In the genomic region with DNA sequence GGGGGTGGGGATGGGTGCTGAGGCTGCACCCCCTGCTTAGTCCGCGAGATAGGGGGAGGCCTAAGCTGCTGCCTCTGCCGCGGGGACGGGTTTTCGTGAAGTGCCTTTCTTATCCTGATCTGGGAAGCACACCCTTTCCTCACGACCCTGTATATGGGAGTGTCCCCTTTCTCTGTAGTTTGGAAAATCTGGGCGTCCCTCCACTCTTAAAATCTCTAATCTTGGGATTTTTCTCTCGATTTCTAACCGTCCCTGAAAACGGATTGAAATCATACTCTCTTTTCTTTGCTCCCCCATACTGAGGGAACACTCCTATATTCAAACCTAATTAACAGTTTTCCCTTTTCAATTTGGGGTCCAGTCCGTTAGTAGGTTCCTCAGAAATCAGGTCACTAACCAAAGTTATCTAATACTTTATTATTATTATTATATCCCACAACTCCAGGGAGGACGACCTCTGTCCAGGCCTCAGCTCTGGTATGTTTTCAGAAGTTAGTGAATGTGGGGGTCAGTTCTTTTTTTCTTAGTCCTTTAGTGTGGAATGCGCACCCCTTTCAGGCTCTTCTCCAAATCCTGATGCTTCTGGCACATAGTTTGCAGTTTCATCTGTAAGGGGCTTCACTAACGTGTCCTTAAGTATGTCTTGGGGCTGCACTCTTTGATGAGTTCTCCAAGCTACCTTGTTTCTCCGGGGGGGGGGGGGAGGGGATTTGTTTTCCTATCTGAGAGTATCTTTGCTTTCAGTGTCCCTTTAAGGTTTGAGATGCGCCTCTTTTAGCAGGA, we compare ENCODE assay signal across 8 mouse cellular contexts. TPM values are rescaled to one million over a fixed set of nuclear protein-coding genes. Genes with fewer than 3 reads are reported as not detected.
DNase-seq lines count a peak whose midpoint lies in the region; ATAC-seq lines count a peak whose summit lies in the region.

No protein-coding gene starts in this region.

- no peak for DNase-seq in kidney, adult 11 months
- no peak for DNase-seq in embryonic facial prominence, embryonic 10.5 days (ENCODE audit: low spot score)
- DNase-seq in induced T-regulatory cell, adult 2 months (ENCODE audit: low read depth) = peak; percentile 42
- peak; percentile 35 for DNase-seq in naive thymus-derived CD4-positive, alpha-beta T cell, adult 2 months (ENCODE audit: low read depth)
- DNase-seq in left cerebral cortex, postnatal 14 days (ENCODE audit: low spot score in 2 of 2) = no peak
- no peak for DNase-seq in thymus, postnatal 25 days

- peak overlapping the region; percentile 82 for H3K4me2 ChIP-seq in kidney, embryonic 16.5 days (replicated peaks; ENCODE audit: low read depth, low read length)

- intact Hi-C loops in left cerebral cortex, postnatal 14 days (cut with DNase I) = loop anchor here (5.0 kb wide), 2 partner anchors 60 to 80 kb away; no protein-coding TSS in a partner anchor

- peaks cover 35% of the 10 kb centered on the region for H3K4me1 ChIP-seq in kidney, embryonic 16.5 days (ENCODE audit: insufficient read depth, low read length)
- peaks cover 42% of the 10 kb centered on the region for H3K4me1 ChIP-seq in embryonic facial prominence, embryonic 10.5 days

- no peak for ATAC-seq in kidney, embryonic 16.5 days (ENCODE audit: low FRiP score, low TSS enrichment)
- no peak for ATAC-seq in erythroid progenitor cell, adult 5-6 weeks (replicated peaks; ENCODE audit: low FRiP score, poor library complexity, severe bottlenecking)

- peak overlapping the region; percentile 80 for H3K4me3 ChIP-seq in kidney, embryonic 16.5 days (ENCODE audit: low read length)
- peak overlapping the region; percentile 82 for H3K4me3 ChIP-seq in embryonic facial prominence, embryonic 10.5 days

- H3K27me3 ChIP-seq in kidney, embryonic 16.5 days (ENCODE audit: insufficient read depth, low read length) = no peaks in the 10 kb centered on the region
- H3K27me3 ChIP-seq in embryonic facial prominence, embryonic 10.5 days (replicated peaks; ENCODE audit: low read depth, poor library complexity, severe bottlenecking) = no peaks in the 10 kb centered on the region

- WGBS in kidney, embryonic 16.5 days = 5% methylated on average over 17 of the region's 17 CpGs
- WGBS in embryonic facial prominence, embryonic 10.5 days = 5% methylated on average over 17 of the region's 17 CpGs

- no peaks in the 10 kb centered on the region for H3K9me3 ChIP-seq in kidney, embryonic 16.5 days (ENCODE audit: low read length)
- no peaks in the 10 kb centered on the region for H3K9me3 ChIP-seq in embryonic facial prominence, embryonic 10.5 days

- peaks cover 4% of the 10 kb centered on the region; the same call in 1 of the 2 replicates for H3K36me3 ChIP-seq in kidney, embryonic 16.5 days (ENCODE audit: insufficient read depth, low read length)
- H3K36me3 ChIP-seq in embryonic facial prominence, embryonic 10.5 days (replicated peaks) = peaks cover 36% of the 10 kb centered on the region

- H3K9ac ChIP-seq in kidney, embryonic 16.5 days (replicated peaks; ENCODE audit: low read length) = peak overlapping the region; percentile 91

- H3K27ac ChIP-seq in kidney, embryonic 16.5 days (ENCODE audit: low read length) = peak overlapping the region; percentile 97
- peak overlapping the region; percentile 97 for H3K27ac ChIP-seq in embryonic facial prominence, embryonic 10.5 days (replicated peaks)

RNA-seq across cellular contexts. Expression of gene Phf20, which starts 1.1 kb away (rescaled TPM):
- polyA plus RNA-seq in kidney, embryonic 16.5 days (2015; fragmentation: Nextera tagmentation; extraction: Ambion mirVana) = 68.2 and 82.5 TPM in 2 replicates
- 70.3 and 74.5 TPM in 2 replicates for polyA plus RNA-seq in embryonic facial prominence, embryonic 10.5 days (2016; fragmentation: Nextera tagmentation; extraction: Ambion mirVana)
- total RNA-seq in erythroid progenitor cell, adult 5-6 weeks (2015; ENCODE audit: low replicate concordance) = 1.8 and 15.1 TPM in 2 replicates
- 14.6 and 15.4 TPM in 2 replicates for total RNA-seq in erythroid progenitor cell, adult 5-6 weeks (2017; ENCODE audit: low replicate concordance)
- total RNA-seq in left cerebral cortex, postnatal 14 days (2021) = 10 to 100 TPM; 50.7 to 65.0 TPM

RNA-seq across cellular contexts. Expression of gene Rbm39, which starts 17.3 kb away (rescaled TPM):
- 569 and 661 TPM in 2 replicates for polyA plus RNA-seq in kidney, embryonic 16.5 days (2015; fragmentation: Nextera tagmentation; extraction: Ambion mirVana)
- 557 and 577 TPM in 2 replicates for polyA plus RNA-seq in embryonic facial prominence, embryonic 10.5 days (2016; fragmentation: Nextera tagmentation; extraction: Ambion mirVana)
- 430 and 594 TPM in 2 replicates for total RNA-seq in erythroid progenitor cell, adult 5-6 weeks (2015; ENCODE audit: low replicate concordance)
- 425 and 602 TPM in 2 replicates for total RNA-seq in erythroid progenitor cell, adult 5-6 weeks (2017; ENCODE audit: low replicate concordance)
- 100 to 1,000 TPM; 259 to 277 TPM for total RNA-seq in left cerebral cortex, postnatal 14 days (2021)

RNA-seq across cellular contexts. Expression of gene Nfs1, which starts 53.3 kb away (rescaled TPM):
- 56.1 and 60.1 TPM in 2 replicates for polyA plus RNA-seq in kidney, embryonic 16.5 days (2015; fragmentation: Nextera tagmentation; extraction: Ambion mirVana)
- 37.7 and 42.1 TPM in 2 replicates for polyA plus RNA-seq in embryonic facial prominence, embryonic 10.5 days (2016; fragmentation: Nextera tagmentation; extraction: Ambion mirVana)
- 56.6 and 86.8 TPM in 2 replicates for total RNA-seq in erythroid progenitor cell, adult 5-6 weeks (2015; ENCODE audit: low replicate concordance)
- total RNA-seq in erythroid progenitor cell, adult 5-6 weeks (2017; ENCODE audit: low replicate concordance) = 20.4 and 21.9 TPM in 2 replicates
- total RNA-seq in left cerebral cortex, postnatal 14 days (2021) = 10 to 100 TPM; 35.3 to 37.1 TPM

RNA-seq across cellular contexts. Expression of gene Romo1, which starts 53.5 kb away (rescaled TPM):
- polyA plus RNA-seq in kidney, embryonic 16.5 days (2015; fragmentation: Nextera tagmentation; extraction: Ambion mirVana) = 361 and 371 TPM in 2 replicates
- 396 and 400 TPM in 2 replicates for polyA plus RNA-seq in embryonic facial prominence, embryonic 10.5 days (2016; fragmentation: Nextera tagmentation; extraction: Ambion mirVana)
- 26.8 and 43.6 TPM in 2 replicates for total RNA-seq in erythroid progenitor cell, adult 5-6 weeks (2015; ENCODE audit: low replicate concordance)
- total RNA-seq in erythroid progenitor cell, adult 5-6 weeks (2017; ENCODE audit: low replicate concordance) = 4.2 and 16.4 TPM in 2 replicates
- total RNA-seq in left cerebral cortex, postnatal 14 days (2021) = 100 to 1,000 TPM; 183 to 205 TPM

Comparison
In these comparisons a context has a peak if more than half of its experiments do, and no peak if none do; other contexts are left out.
1. DNase-seq: peak in induced T-regulatory cell, adult 2 months (single experiment) and naive thymus-derived CD4-positive, alpha-beta T cell, adult 2 months (single experiment); none in kidney, adult 11 months (single experiment), embryonic facial prominence, embryonic 10.5 days (single experiment), left cerebral cortex, postnatal 14 days (0 of 2) and thymus, postnatal 25 days (single experiment).